26 mouse cellular contexts compared by ENCODE assay signal in the genomic region with DNA sequence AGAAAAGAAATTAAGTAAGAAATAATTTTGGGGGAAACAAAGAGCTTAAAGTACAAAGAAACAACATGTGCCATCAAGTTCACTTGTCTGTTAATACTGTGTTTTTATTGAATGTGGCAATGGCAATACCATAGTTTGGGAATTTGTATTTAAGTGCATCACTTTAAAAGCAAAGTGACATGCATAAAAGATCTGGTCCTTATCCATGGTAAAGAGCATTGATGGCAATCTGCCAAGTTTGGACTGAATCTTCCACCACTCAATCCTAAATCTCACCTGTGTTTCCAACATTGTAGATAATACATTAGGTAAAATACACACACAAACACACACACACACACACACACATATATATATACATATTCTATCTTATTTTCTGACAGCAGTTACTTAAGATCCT.
"Had no signal": no experiment of that assay in that cellular context is flagged by ENCODE, and none has a peak within 500 bp of the region (broad histone marks: within the 10 kb centered on the region; RNA-seq: fewer than 3 reads in every experiment).

No protein-coding gene starts in this region.

- H3K4me3 ChIP-seq: embryonic facial prominence, embryonic 10.5 days; embryonic facial prominence, embryonic 12.5 days; embryonic facial prominence, embryonic 13.5 days; embryonic facial prominence, embryonic 15.5 days; erythroblast, embryonic 14.5 days; forebrain, embryonic 10.5 days; forebrain, embryonic 12.5 days; forebrain, embryonic 13.5 days; forebrain, embryonic 15.5 days; gastrocnemius, adult 2 months; heart, adult 2 months had no signal

- H3K27ac ChIP-seq: embryonic facial prominence, embryonic 10.5 days; embryonic facial prominence, embryonic 12.5 days; embryonic facial prominence, embryonic 13.5 days; embryonic facial prominence, embryonic 15.5 days; forebrain, embryonic 10.5 days; forebrain, embryonic 12.5 days; forebrain, embryonic 13.5 days; forebrain, embryonic 15.5 days; gastrocnemius, adult 2 months; heart, adult 2 months had no signal

- H3K4me2 ChIP-seq: embryonic facial prominence, embryonic 12.5 days; embryonic facial prominence, embryonic 13.5 days; embryonic facial prominence, embryonic 15.5 days; forebrain, embryonic 12.5 days; forebrain, embryonic 13.5 days; forebrain, embryonic 15.5 days had no signal

- H3K36me3 ChIP-seq: embryonic facial prominence, embryonic 10.5 days; embryonic facial prominence, embryonic 12.5 days; embryonic facial prominence, embryonic 13.5 days; embryonic facial prominence, embryonic 15.5 days; forebrain, embryonic 10.5 days; forebrain, embryonic 12.5 days; forebrain, embryonic 15.5 days had no signal

- H3K9ac ChIP-seq: embryonic facial prominence, embryonic 12.5 days; embryonic facial prominence, embryonic 13.5 days; embryonic facial prominence, embryonic 15.5 days; forebrain, embryonic 12.5 days; forebrain, embryonic 13.5 days; forebrain, embryonic 15.5 days; forebrain, postnatal 0 days had no signal

- H3K4me1 ChIP-seq: embryonic facial prominence, embryonic 10.5 days; embryonic facial prominence, embryonic 12.5 days; embryonic facial prominence, embryonic 13.5 days; embryonic facial prominence, embryonic 15.5 days had no signal

- H3K9me3 ChIP-seq: embryonic facial prominence, embryonic 10.5 days; embryonic facial prominence, embryonic 12.5 days; embryonic facial prominence, embryonic 13.5 days; embryonic facial prominence, embryonic 15.5 days; forebrain, embryonic 10.5 days; forebrain, embryonic 12.5 days; forebrain, embryonic 13.5 days; forebrain, embryonic 15.5 days had no signal

- H3K27me3 ChIP-seq: embryonic facial prominence, embryonic 12.5 days; embryonic facial prominence, embryonic 13.5 days; embryonic facial prominence, embryonic 15.5 days; forebrain, embryonic 12.5 days; forebrain, embryonic 13.5 days; forebrain, embryonic 15.5 days had no signal

- ATAC-seq: forebrain, embryonic 13.5 days; forebrain, embryonic 14.5 days; forebrain, embryonic 15.5 days; forebrain, embryonic 16.5 days; forebrain, postnatal 0 days had no signal

- DNase-seq: cerebellum, adult 8-10 months; cerebellum, adult 9-10 months; cerebellum, adult 9-11 months; cerebellum, postnatal 25 days; cerebellum, postnatal 36 days; embryo, embryonic 11 days; forebrain, postnatal 0 days; gastrocnemius, adult 2 months; gastrocnemius, postnatal 10 days; gastrocnemius, postnatal 14 days; gastrocnemius, postnatal 25 days; gastrocnemius, postnatal 36 days; heart, adult 11 months; heart, adult 18-20 months; heart, adult 2 months had no signal
